Mouse (Mus musculus) liver, embryonic 13.5 days (tissue): ENCODE data around the gene Lrrc51. TPM values are rescaled to one million over a fixed set of nuclear protein-coding genes. Genes with fewer than 3 reads are reported as not detected.

Source experiments
- ATAC-seq: fragments of 200-750 bp; cut with Nextera tagmentation; 2 replicates; pipeline ENCODE4 v1.8.0; 2017; ENCODE audit warnings: low read depth, mild to moderate bottlenecking, moderate number of reproducible peaks, moderate library complexity
- DNase-seq: peaks from one replicate; pipeline ENCODE4 v3.0.0; 2022
- H3K27ac ChIP-seq: fragments of 300-500 bp; sonication (generic); 2 replicates; pipeline ENCODE4 v1.5.1; 2015; ENCODE audit warnings: moderate library complexity, mild to moderate bottlenecking, inconsistent platforms
- H3K27me3 ChIP-seq: fragments of 300-500 bp; sonication (generic); 2 replicates; pipeline ENCODE4 v1.6.1; 2015; ENCODE audit warnings: mild to moderate bottlenecking, inconsistent platforms
- H3K36me3 ChIP-seq: fragments of 300-500 bp; sonication (generic); 2 replicates; pipeline ENCODE4 v1.6.1; 2015; ENCODE audit warnings: mild to moderate bottlenecking, inconsistent platforms
- H3K4me1 ChIP-seq: fragments of 300-500 bp; sonication (generic); replicated peaks from 2 replicates; pipeline ENCODE4 v1.6.1; 2015; ENCODE audit warnings: inconsistent platforms
- H3K4me2 ChIP-seq: fragments of 300-500 bp; sonication (generic); 2 replicates; pipeline ENCODE4 v1.6.1; 2015; ENCODE audit warnings: inconsistent platforms, mild to moderate bottlenecking, moderate library complexity
- H3K4me3 ChIP-seq: fragments of 300-500 bp; sonication (generic); replicated peaks from 2 replicates; pipeline ENCODE4 v1.5.1; 2015; ENCODE audit warnings: mild to moderate bottlenecking, inconsistent platforms
- H3K9ac ChIP-seq: fragments of 300-500 bp; sonication (generic); 2 replicates; pipeline ENCODE4 v1.6.1; 2015; ENCODE audit warnings: mild to moderate bottlenecking, inconsistent platforms
- H3K9me3 ChIP-seq: fragments of 300-500 bp; sonication (generic); replicated peaks from 2 replicates; pipeline ENCODE4 v1.6.1; 2016; ENCODE audit warnings: inconsistent platforms
- WGBS: fragments of 180-500 bp; shearing (Covaris S2); methylation state at CpG from one replicate; pipeline ENCODE4 v1.1.7; 2015; ENCODE audit not compliant: insufficient replicate concordance; 5-methylcytosine and 5-hydroxymethylcytosine counted together
- polyA plus RNA-seq: library from polyadenylated mRNA; unstranded; fragments of >200 nt; fragmentation: Nextera tagmentation; extraction: Ambion mirVana; gene quantifications from 2 replicates; pipeline ENCODE4 v1.2.1, GENCODE M21; 2015

Lrrc51 gene
- polyA plus RNA-seq: 2.1 TPM in 2 replicates

DNA sequence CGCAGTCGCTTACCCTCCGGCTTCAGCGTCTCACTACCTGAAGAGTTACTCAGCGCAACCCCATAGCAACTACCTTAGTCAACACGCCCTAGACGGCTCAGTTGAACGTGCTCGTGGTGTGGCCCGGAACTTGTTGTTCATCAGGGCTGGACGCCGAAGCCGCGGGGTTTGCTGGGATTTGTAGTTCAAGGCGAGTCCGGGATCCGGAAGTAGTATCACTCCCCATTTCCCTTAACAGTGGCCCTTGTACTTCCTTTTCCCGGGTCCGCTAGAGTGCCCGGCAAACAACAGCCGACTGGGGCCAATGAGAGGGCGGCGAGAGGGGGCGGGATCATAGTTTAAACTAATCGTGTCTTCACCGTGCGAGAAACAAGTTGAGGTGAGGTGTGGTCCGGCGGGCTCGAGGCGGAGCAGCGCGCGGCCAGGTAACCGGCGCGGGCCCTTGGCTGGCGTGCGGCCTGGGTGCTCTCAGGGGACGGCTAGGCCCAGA, at the start of gene Lrrc51, which contains the start of gene Numa1:
Gene Lrrc51, minus strand, starts transcription at position 145 of the 490 bp plus-strand sequence.
Gene Numa1, plus strand, starts transcription at position 361 of the 490 bp plus-strand sequence.
- H3K4me2 ChIP-seq: peak within 1 kb of the TSS; percentile 87
- ATAC-seq (peak; percentile 98), DNase-seq (peak; percentile 98)
- no peaks in the 10 kb centered on the region for H3K27me3 ChIP-seq
- WGBS: under 1% methylated on average over 40 of the region's 40 CpGs
- peaks cover 19% of the 10 kb centered on the region; the same call in 1 of the 2 replicates for H3K36me3 ChIP-seq
- H3K27ac ChIP-seq: peak within 1 kb of the TSS; percentile 94
- H3K9ac ChIP-seq: peak within 1 kb of the TSS; percentile 95
- peak within 1 kb of the TSS; percentile 89 for H3K4me3 ChIP-seq
- no peaks in the 10 kb centered on the region for H3K9me3 ChIP-seq
- H3K4me1 ChIP-seq: peaks cover 64% of the 10 kb centered on the region

- DNase-seq: no peak
- Histone ChIP-seq H3K9ac (no peak overlapping the region), H3K36me3 (peaks cover 50% of the 10 kb centered on the region), H3K27ac (no peak overlapping the region), H3K9me3 (no peaks in the 10 kb centered on the region), H3K4me3 (no peak overlapping the region), H3K4me1 (0 out of 2 replicates have a peak, but pooled peaks cover 9% of the 10 kb centered on the region), H3K27me3 (no peaks in the 10 kb centered on the region), H3K4me2 (no peak overlapping the region)
- WGBS: 58% methylated on average over 1 of the region's 1 CpGs
- peak; percentile 31; the same call in 1 of the 2 replicates for ATAC-seq
Observed at GRCm38 (mm10) chr7:101982735-101983134, 49.0 kb upstream of the Lrrc51 start.

DNA sequence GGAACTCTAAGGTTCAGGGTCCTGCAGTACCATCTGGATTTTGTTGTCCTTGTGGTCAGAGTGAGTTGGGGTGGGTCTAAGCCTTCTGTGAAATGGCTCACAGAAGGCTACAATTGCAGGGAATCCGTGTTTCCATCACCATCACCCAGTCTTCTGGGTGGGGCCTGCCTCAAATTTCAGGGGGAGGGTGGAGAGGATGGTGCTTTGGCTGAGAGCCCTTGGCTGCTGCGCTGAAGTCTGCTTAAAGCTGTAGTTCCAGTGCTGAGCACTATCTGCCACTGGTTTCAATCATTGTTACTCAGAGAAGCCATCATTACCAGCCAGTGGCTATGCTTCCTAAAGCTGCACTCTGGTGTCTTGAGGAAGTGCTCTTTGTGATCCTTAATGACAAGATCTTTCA, 40.8 kb upstream of the Lrrc51 start:
- ATAC-seq (no peak), DNase-seq (no peak)
- H3K36me3 ChIP-seq: peaks cover 12% of the 10 kb centered on the region
- no peak overlapping the region for H3K4me3 ChIP-seq
- no peaks in the 10 kb centered on the region for H3K27me3 ChIP-seq
- WGBS: 70% methylated on average over 2 of the region's 2 CpGs
- H3K27ac ChIP-seq: no peak overlapping the region
- no peak overlapping the region for H3K4me2 ChIP-seq
- no peak overlapping the region for H3K9ac ChIP-seq
- no peaks in the 10 kb centered on the region for H3K9me3 ChIP-seq
- peaks cover 56% of the 10 kb centered on the region for H3K4me1 ChIP-seq

- no peak overlapping the region for H3K27ac ChIP-seq
Observed at GRCm38 (mm10) chr7:101973730-101974129, 40.0 kb upstream of the Lrrc51 start.

GRCm38 (mm10) chr7:101971721-101972120, 38.0 kb upstream of the Lrrc51 start:
- Histone ChIP-seq H3K27ac (peak overlapping the region; percentile 90; the same call in 1 of the 2 replicates), H3K9ac (peak overlapping the region; percentile 80), H3K4me2 (peak overlapping the region; percentile 99), H3K9me3 (no peaks in the 10 kb centered on the region), H3K36me3 (0 out of 2 replicates have a peak, but pooled peaks cover under 1% of the 10 kb centered on the region), H3K4me3 (no peak overlapping the region; the same call in 1 of the 2 replicates), H3K4me1 (peaks cover 74% of the 10 kb centered on the region), H3K27me3 (no peaks in the 10 kb centered on the region)
- ATAC-seq (no peak), DNase-seq (no peak)
- WGBS: 47% methylated on average over 2 of the region's 2 CpGs

More at GRCm38 (mm10) chr7:101973730-101974129, 40.0 kb upstream of the Lrrc51 start:
- Histone ChIP-seq H3K27me3 (no peaks in the 10 kb centered on the region), H3K4me3 (no peak overlapping the region), H3K4me1 (peaks cover 63% of the 10 kb centered on the region), H3K4me2 (no peak overlapping the region), H3K9me3 (no peaks in the 10 kb centered on the region), H3K36me3 (peaks cover 9% of the 10 kb centered on the region), H3K9ac (no peak overlapping the region)
- WGBS: 63% methylated on average over 3 of the region's 3 CpGs
- ATAC-seq (no peak), DNase-seq (no peak)

- Histone ChIP-seq H3K27ac (peak overlapping the region; percentile 90), H3K4me3 (peak overlapping the region; percentile 75), H3K36me3 (no peaks in the 10 kb centered on the region), H3K9me3 (no peaks in the 10 kb centered on the region), H3K4me1 (peaks cover 81% of the 10 kb centered on the region), H3K27me3 (no peaks in the 10 kb centered on the region), H3K9ac (peak overlapping the region; percentile 80), H3K4me2 (peak overlapping the region; percentile 99)
- ATAC-seq (peak; percentile 27; the same call in 1 of the 2 replicates), DNase-seq (peak; percentile 14)
- 9% methylated on average over 19 of the region's 19 CpGs for WGBS
Observed at GRCm38 (mm10) chr7:101970821-101971461, 37.2 kb upstream of the Lrrc51 start.

- Histone ChIP-seq H3K27me3 (no peaks in the 10 kb centered on the region), H3K4me3 (peak overlapping the region; percentile 75), H3K27ac (peak overlapping the region; percentile 90), H3K4me2 (peak overlapping the region; percentile 99), H3K9me3 (no peaks in the 10 kb centered on the region), H3K9ac (peak overlapping the region; percentile 80), H3K36me3 (no peaks in the 10 kb centered on the region), H3K4me1 (peaks cover 87% of the 10 kb centered on the region)
- peak; percentile 40 for DNase-seq
- ATAC-seq: peak; percentile 52
- WGBS: 0% methylated on average over 17 of the region's 17 CpGs
Observed at GRCm38 (mm10) chr7:101970429-101970775, 36.7 kb upstream of the Lrrc51 start.

GRCm38 (mm10) chr7:101969694-101970428, 36.2 kb upstream of the Lrrc51 start:
- H3K4me2 ChIP-seq: peak overlapping the region; percentile 99
- DNase-seq: peak; percentile 72
- peak overlapping the region; percentile 90 for H3K27ac ChIP-seq
- peak overlapping the region; percentile 80 for H3K9ac ChIP-seq
- no peaks in the 10 kb centered on the region for H3K36me3 ChIP-seq
- peak overlapping the region; percentile 75 for H3K4me3 ChIP-seq
- under 1% methylated on average over 53 of the region's 53 CpGs for WGBS
- peak; percentile 85 for ATAC-seq
- peaks cover 89% of the 10 kb centered on the region for H3K4me1 ChIP-seq
- no peaks in the 10 kb centered on the region for H3K27me3 ChIP-seq
- H3K9me3 ChIP-seq: no peaks in the 10 kb centered on the region

DNA sequence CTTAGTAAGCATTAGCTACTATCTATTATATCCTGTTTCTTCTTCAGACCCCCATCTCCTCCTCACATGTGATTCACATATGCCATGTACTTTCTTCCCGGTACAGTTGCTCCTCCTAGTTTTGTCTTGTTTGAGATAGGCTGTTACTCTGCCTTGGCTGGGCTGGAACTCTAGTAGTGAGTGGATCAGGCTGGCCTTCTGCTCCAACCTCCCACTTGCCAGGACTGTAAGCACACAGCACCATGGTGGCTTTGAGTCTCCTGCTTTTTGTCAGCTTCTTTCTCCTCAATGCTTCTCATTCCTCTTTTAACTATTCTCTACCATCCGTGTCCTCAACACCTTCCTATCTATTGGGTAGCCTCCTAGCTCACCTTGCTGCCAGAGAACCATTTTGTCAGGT, 35.1 kb upstream of the Lrrc51 start:
- DNase-seq: no peak
- H3K4me3 ChIP-seq: no peak overlapping the region
- H3K27me3 ChIP-seq: no peaks in the 10 kb centered on the region
- no peak overlapping the region for H3K27ac ChIP-seq
- peak overlapping the region; percentile 99 for H3K4me2 ChIP-seq
- no peak for ATAC-seq
- no peaks in the 10 kb centered on the region for H3K36me3 ChIP-seq
- peaks cover 89% of the 10 kb centered on the region for H3K4me1 ChIP-seq
- peak overlapping the region; percentile 33; the same call in 1 of the 2 replicates for H3K9ac ChIP-seq
- 57% methylated on average over 2 of the region's 2 CpGs for WGBS
- no peaks in the 10 kb centered on the region for H3K9me3 ChIP-seq

- Histone ChIP-seq H3K4me1 (peaks cover 83% of the 10 kb centered on the region), H3K27me3 (no peaks in the 10 kb centered on the region), H3K36me3 (no peaks in the 10 kb centered on the region), H3K9me3 (no peaks in the 10 kb centered on the region), H3K4me3 (no peak overlapping the region), H3K4me2 (no peak overlapping the region), H3K9ac (no peak overlapping the region), H3K27ac (no peak overlapping the region)
- no peak for DNase-seq
- no peak for ATAC-seq
- WGBS: 82% methylated on average over 1 of the region's 1 CpGs
Observed at GRCm38 (mm10) chr7:101967256-101967655, 33.6 kb upstream of the Lrrc51 start.

DNA sequence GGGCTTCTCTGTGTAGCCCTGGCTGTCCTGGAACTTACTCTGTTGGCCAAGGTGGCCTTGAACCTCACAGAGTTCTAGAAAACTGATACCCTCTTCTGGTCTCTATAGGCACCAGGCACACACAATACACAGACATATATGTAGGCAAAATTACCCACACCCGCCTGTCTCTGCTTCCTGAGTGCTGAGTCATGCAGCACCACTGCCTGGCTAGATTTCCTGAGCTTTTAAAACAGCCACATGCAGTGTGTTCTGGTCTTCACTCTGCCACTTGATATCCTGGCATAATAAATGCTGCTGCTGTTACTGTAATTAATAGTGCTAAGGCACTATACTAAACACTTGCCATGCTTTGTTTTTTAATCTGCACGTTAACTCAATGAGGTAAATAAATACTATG, 31.9 kb upstream of the Lrrc51 start:
- H3K9me3 ChIP-seq: no peaks in the 10 kb centered on the region
- peak overlapping the region; percentile 8; the same call in 1 of the 2 replicates for H3K4me2 ChIP-seq
- H3K4me1 ChIP-seq: peaks cover 67% of the 10 kb centered on the region
- DNase-seq: peak; percentile 58
- H3K36me3 ChIP-seq: no peaks in the 10 kb centered on the region
- WGBS: 33% methylated on average over 2 of the region's 2 CpGs
- peak overlapping the region; percentile 72 for H3K27ac ChIP-seq
- H3K27me3 ChIP-seq: no peaks in the 10 kb centered on the region
- no peak overlapping the region for H3K9ac ChIP-seq
- peak; percentile 44 for ATAC-seq
- no peak overlapping the region for H3K4me3 ChIP-seq
